Comparison of ENCODE assay signal across 8 mouse cellular contexts in genomic region chr19:23136202-23136850, GRCm38 (mm10). TPM values are rescaled to one million over a fixed set of nuclear protein-coding genes. Genes with fewer than 3 reads are reported as not detected.
DNase-seq lines count a peak whose midpoint lies in the region; ATAC-seq and TF ChIP-seq lines count a peak whose summit lies in the region.

No protein-coding gene starts in this region.

- WGBS in hindbrain, embryonic 16.5 days = 1% methylated on average over 27 of the region's 27 CpGs
- 1% methylated on average over 27 of the region's 27 CpGs for WGBS in limb, embryonic 14.5 days

- H3K9ac ChIP-seq in hindbrain, embryonic 16.5 days (ENCODE audit: low read depth, low read length) = peak overlapping the region; percentile 62
- H3K9ac ChIP-seq in limb, embryonic 14.5 days (ENCODE audit: low read depth, low read length, severe bottlenecking) = peak overlapping the region; percentile 45

- H3K36me3 ChIP-seq in hindbrain, embryonic 16.5 days (ENCODE audit: control insufficient read depth, insufficient read depth, low read length) = no peaks in the 10 kb centered on the region
- no peaks in the 10 kb centered on the region for H3K36me3 ChIP-seq in limb, embryonic 14.5 days (ENCODE audit: control insufficient read depth, insufficient read depth, low read length)

- no peak overlapping the region; the same call in 1 of the 2 replicates for H3K27ac ChIP-seq in hindbrain, embryonic 16.5 days (ENCODE audit: low read depth, low read length)
- no peak overlapping the region for H3K27ac ChIP-seq in limb, embryonic 14.5 days (replicated peaks; ENCODE audit: low read depth, low read length)

- ATAC-seq in hindbrain, embryonic 16.5 days = no peak; the same call in none of the 2 replicates
- ATAC-seq in limb, embryonic 14.5 days (ENCODE audit: low FRiP score, low read depth) = no peak
- peak; percentile 3 for ATAC-seq in monocyte, adult 5-6 weeks (replicated peaks; ENCODE audit: insufficient number of reproducible peaks, low FRiP score, low TSS enrichment, poor library complexity, severe bottlenecking)

- peak; percentile 32 to 58 for DNase-seq in urinary bladder, adult 18-20 months (ENCODE audit: low spot score in 2 of 2)
- no peak for DNase-seq in urinary bladder, postnatal 4 days (ENCODE audit: low spot score in 2 of 2)
- peak; percentile 99 for DNase-seq in cerebellum, adult 9-11 months
- peak; percentile 70 to 72 for DNase-seq in gastrocnemius, adult 8-10 months (ENCODE audit: low spot score in 2 of 2)
- DNase-seq in limb, embryonic 14.5 days (ENCODE audit: low spot score) = no peak
- DNase-seq in natural killer cell, adult 2 months (ENCODE audit: low spot score in 2 of 2) = no peak

- peaks cover 32% of the 10 kb centered on the region for H3K27me3 ChIP-seq in hindbrain, embryonic 16.5 days (replicated peaks; ENCODE audit: control insufficient read depth, insufficient read depth, low read length)
- peaks cover 25% of the 10 kb centered on the region for H3K27me3 ChIP-seq in limb, embryonic 14.5 days (ENCODE audit: control insufficient read depth, insufficient read depth, low read length)

- H3K4me2 ChIP-seq in hindbrain, embryonic 16.5 days (ENCODE audit: low read length) = peak overlapping the region; percentile 97
- peak overlapping the region; percentile 90 for H3K4me2 ChIP-seq in limb, embryonic 14.5 days (replicated peaks; ENCODE audit: low read depth, low read length, severe bottlenecking)

- no peaks in the 10 kb centered on the region for H3K9me3 ChIP-seq in hindbrain, embryonic 16.5 days (ENCODE audit: control insufficient read depth, low read length)
- no peaks in the 10 kb centered on the region for H3K9me3 ChIP-seq in limb, embryonic 14.5 days (ENCODE audit: control insufficient read depth, low read length)

- TF ChIP-seq POLR2A in limb, embryonic 14.5 days (IDR thresholded peaks at IDR 0.05; ENCODE audit: borderline replicate concordance, extremely low read depth, insufficient read depth, insufficient read length) = no peak

- peak overlapping the region; percentile 48 for H3K4me3 ChIP-seq in hindbrain, embryonic 16.5 days (ENCODE audit: low read length)
- peak overlapping the region; percentile 39 for H3K4me3 ChIP-seq in limb, embryonic 14.5 days (replicated peaks; ENCODE audit: low read length)

- peaks cover 32% of the 10 kb centered on the region for H3K4me1 ChIP-seq in hindbrain, embryonic 16.5 days (ENCODE audit: control insufficient read depth, insufficient read depth, low read depth, low read length)
- H3K4me1 ChIP-seq in limb, embryonic 14.5 days (ENCODE audit: control insufficient read depth, insufficient read depth, low read length) = peaks cover 28% of the 10 kb centered on the region

RNA-seq across cellular contexts. Expression of gene Klf9, which starts 4.7 kb away (rescaled TPM):
- total RNA-seq in gastrocnemius, adult 8-10 months (2022) = 100 to 1,000 TPM; 108 to 165 (median 128) TPM
- 3.8 and 4.9 TPM in 2 replicates for polyA plus RNA-seq in hindbrain, embryonic 16.5 days (2015; fragmentation: Nextera tagmentation; extraction: Ambion mirVana)
- 2.0 and 2.1 TPM in 2 replicates for polyA plus RNA-seq in limb, embryonic 14.5 days (2012; rRNA removed)
- polyA plus RNA-seq in limb, embryonic 14.5 days (2014; fragmentation: Nextera tagmentation; extraction: Ambion mirVana) = 1.8 and 2.1 TPM in 2 replicates
- 24.5 to 29.0 TPM (median 24.6 TPM) in 3 replicates for total RNA-seq in monocyte, adult 5-6 weeks (2017)

Comparison
In these comparisons a context has a peak if more than half of its experiments do, and no peak if none do; other contexts are left out.
1. DNase-seq: peak in urinary bladder, adult 18-20 months (2 of 2), cerebellum, adult 9-11 months (single experiment) and gastrocnemius, adult 8-10 months (2 of 2); none in urinary bladder, postnatal 4 days (0 of 2), limb, embryonic 14.5 days (single experiment) and natural killer cell, adult 2 months (0 of 2).